Mouse (Mus musculus) kidney, postnatal 14 days (tissue): Measurements from ENCODE around the gene Ptprn2.

Experiments
- DNase-seq: peaks from one replicate; pipeline ENCODE4 v3.0.0; 2022; ENCODE audit warnings: mixed read lengths

The Ptprn2 gene

GRCm38 (mm10) chr12:117175072-117175681 is 689.7 kb downstream of the Ptprn2 start:
- no peak for DNase-seq

GRCm38 (mm10) chr12:117176259-117176823 is 690.8 kb downstream of the Ptprn2 start:
- no peak for DNase-seq

GRCm38 (mm10) chr12:117187167-117187566 is 701.6 kb downstream of the Ptprn2 start:
- DNase-seq = no peak

GRCm38 (mm10) chr12:117192001-117192400 is 706.5 kb downstream of the Ptprn2 start:
- no peak for DNase-seq

- no peak for DNase-seq
Observed at GRCm38 (mm10) chr12:117196721-117197425, 711.4 kb downstream of the Ptprn2 start.

GRCm38 (mm10) chr12:117198093-117198492 is 712.6 kb downstream of the Ptprn2 start:
- DNase-seq = no peak

GRCm38 (mm10) chr12:117200117-117200516 is 714.6 kb downstream of the Ptprn2 start:
- DNase-seq = peak; percentile 62

- no peak for DNase-seq
Observed at GRCm38 (mm10) chr12:117200590-117200989, 715.1 kb downstream of the Ptprn2 start.

GRCm38 (mm10) chr12:117203506-117203905 is 718.0 kb downstream of the Ptprn2 start:
- DNase-seq = no peak

GRCm38 (mm10) chr12:117204905-117205304 is 719.4 kb downstream of the Ptprn2 start:
- DNase-seq = no peak

GRCm38 (mm10) chr12:117207421-117208120 is 722.1 kb downstream of the Ptprn2 start:
- DNase-seq = no peak

- no peak for DNase-seq
Observed at GRCm38 (mm10) chr12:117210467-117210866, 724.9 kb downstream of the Ptprn2 start.

GRCm38 (mm10) chr12:117213531-117213930 is 728.0 kb downstream of the Ptprn2 start:
- DNase-seq = no peak

- DNase-seq = no peak
Observed at GRCm38 (mm10) chr12:117214272-117214671, 728.8 kb downstream of the Ptprn2 start.

- no peak for DNase-seq
Observed at GRCm38 (mm10) chr12:117214919-117215318, 729.4 kb downstream of the Ptprn2 start.

GRCm38 (mm10) chr12:117221909-117222308 is 736.4 kb downstream of the Ptprn2 start:
- no peak for DNase-seq

- DNase-seq = no peak
Observed at GRCm38 (mm10) chr12:117224036-117224435, 738.5 kb downstream of the Ptprn2 start.

- DNase-seq = peak; percentile 19
Observed at GRCm38 (mm10) chr12:117227236-117227635, 741.7 kb downstream of the Ptprn2 start.

- DNase-seq = no peak
Observed at GRCm38 (mm10) chr12:117229442-117229841, 743.9 kb downstream of the Ptprn2 start.

- no peak for DNase-seq
Observed at GRCm38 (mm10) chr12:117230282-117230681, 744.8 kb downstream of the Ptprn2 start.

- DNase-seq = no peak
Observed at GRCm38 (mm10) chr12:117231850-117232249, 746.3 kb downstream of the Ptprn2 start.

- DNase-seq = no peak
Observed at GRCm38 (mm10) chr12:117235114-117235513, 749.6 kb downstream of the Ptprn2 start.

- DNase-seq = no peak
Observed at GRCm38 (mm10) chr12:117236020-117236734, 750.7 kb downstream of the Ptprn2 start.
